Mouse (Mus musculus) adrenal gland, adult 2 months (tissue): ENCODE measurements around the gene Gsta4. TPM values are rescaled to one million over a fixed set of nuclear protein-coding genes. Genes with fewer than 3 reads are reported as not detected.
"Not testable (repeated sequence)": the region's sequence is repeated elsewhere in the genome, so short reads cannot be mapped to it uniquely, and the experiment has no call there.

Experiments
- DNase-seq: peaks from one replicate; pipeline ENCODE4 v3.0.0; 2021
- long read RNA-seq: library from polyadenylated mRNA; stranded (forward); transcript quantifications from one replicate; pipeline ENCODE4 v2.0.0, GENCODE M21; 2021
- polyA plus RNA-seq: library from polyadenylated mRNA; depleted of rRNA; stranded (reverse); fragments of >200 nt; gene quantifications from 2 replicates; pipeline ENCODE4 v1.2.3, GENCODE M21; 2012; rRNA removed
- total RNA-seq, 2 experiments: library from RNA; stranded (reverse); gene quantifications; 2 replicates each; pipeline ENCODE4 v1.2.3; 2021

Gene Gsta4
- 10 to 100 TPM; 48.8 to 52.0 TPM for total RNA-seq
- polyA plus RNA-seq, result 6.9 and 7.7 TPM in 2 replicates
- long read RNA-seq, transcript Gsta4-201 (7 exons, 977 nt), result major isoform, 21 of 21 reads
- long read RNA-seq, partial matches to known transcripts, result 0 of 21 reads
- long read RNA-seq, other reads (novel, unspliced or antisense), result 0 of 21 reads

DNA sequence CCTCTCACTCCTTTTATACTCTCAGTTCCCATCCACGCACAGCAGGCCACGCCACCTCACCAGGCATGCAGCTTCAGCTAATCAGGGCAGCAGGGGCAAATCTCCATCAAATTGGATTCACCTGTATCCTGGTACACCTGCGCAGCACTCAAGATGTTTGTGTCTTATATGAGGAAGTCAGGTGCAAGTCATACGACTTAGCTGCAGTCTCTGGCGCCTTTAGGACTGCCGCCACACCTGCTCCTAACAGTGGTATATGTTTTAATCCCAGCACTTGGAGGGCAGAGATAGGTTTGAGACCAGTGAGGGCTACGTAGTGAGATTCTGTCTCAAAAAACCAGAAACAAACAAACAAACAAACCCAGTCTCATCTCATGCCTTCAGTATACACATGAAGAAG, at the start of gene Gsta4:
Gene Gsta4, plus strand, starts transcription at position 301 of the 400 bp plus-strand sequence.
- DNase-seq, result not testable (repeated sequence)

DNA sequence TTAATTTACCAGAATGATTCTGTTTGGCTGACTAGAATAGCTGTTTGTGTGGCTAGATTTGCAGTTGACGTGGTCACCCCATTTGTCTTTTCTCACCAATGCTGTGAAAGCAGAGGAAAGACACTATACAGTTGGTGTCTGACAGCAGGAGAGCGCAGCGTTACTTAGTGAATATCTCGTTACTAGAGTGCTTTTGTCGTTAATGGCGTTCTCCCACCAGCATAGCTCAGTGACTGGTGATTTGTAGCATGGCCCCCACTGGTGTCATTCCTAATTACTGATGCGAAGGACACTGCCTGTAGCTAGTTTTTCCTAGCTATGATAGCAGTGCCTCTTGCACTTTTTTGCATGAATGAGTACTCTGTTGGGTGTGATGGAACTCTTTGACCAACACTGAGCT, 46.9 kb upstream of the Gsta4 start:
- no peak for DNase-seq

DNA sequence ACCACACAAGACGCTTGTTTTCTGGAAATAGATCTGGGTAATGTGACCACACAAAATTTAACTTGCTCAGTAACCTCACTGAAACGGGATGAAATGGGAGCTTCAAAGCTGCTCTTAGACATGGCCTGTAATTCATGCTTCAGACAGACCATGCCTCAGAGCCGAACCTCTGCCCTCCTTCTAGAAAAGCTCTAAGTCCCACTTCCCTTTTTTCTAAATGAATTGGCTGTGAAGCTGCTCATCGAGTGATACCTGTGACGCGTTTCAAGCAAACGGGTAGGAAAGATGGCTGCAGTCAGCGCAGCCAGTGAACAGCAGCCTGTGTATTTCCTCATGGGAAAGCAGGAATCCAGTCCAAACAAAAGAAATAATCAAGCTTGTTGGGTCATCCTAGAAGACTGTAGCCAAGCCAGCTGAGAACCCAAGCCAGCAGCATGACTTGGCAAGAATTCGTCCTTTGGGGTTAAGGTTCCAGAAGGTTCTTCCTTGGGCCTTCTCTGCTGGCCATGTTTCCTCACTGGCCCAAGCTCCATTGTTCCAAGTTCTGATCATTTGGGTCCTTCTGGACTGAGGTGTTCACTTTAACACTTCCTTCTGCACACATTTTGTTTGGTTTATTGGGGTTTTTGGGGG, 44.4 kb upstream of the Gsta4 start:
- peak; percentile 25 for DNase-seq

DNA sequence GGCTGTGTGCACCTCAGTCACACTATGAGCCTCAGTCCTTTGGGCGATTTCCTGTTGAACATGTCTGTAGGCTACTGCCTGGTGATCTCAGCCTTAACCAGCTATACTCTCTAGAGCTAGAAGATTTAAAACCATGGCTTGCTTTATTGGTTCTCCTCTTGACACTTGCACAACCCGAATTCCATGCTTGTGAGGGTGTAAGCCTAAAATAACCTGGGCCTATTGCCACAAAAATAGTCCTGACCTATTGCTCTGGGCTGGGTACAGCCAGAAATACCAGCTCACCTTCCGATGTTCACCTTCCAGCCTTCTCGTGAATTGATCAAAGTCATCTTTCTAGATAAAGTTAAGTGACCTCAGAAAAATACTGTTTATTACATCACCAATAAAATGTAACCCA, 43.1 kb upstream of the Gsta4 start:
- no peak for DNase-seq

DNA sequence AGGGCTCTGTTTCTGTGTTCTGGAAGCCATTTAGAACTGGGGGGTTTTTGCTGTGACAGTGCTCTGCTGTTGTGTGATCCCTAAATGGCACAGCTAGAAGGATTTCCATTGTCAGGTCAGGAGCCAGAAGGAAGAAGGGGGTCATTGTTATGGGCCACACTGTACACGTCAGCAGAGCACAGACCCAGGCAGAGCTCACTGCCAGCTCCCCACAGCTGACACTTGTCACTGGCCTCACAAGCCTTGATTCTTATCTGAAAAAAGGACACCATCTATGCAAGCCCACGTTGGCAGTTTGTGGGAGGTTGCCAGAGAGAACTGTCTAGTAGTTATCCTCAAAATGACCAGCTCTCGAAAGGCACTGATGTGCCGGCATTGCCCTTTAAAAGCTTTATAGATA, 36.5 kb upstream of the Gsta4 start:
- no peak for DNase-seq

DNA sequence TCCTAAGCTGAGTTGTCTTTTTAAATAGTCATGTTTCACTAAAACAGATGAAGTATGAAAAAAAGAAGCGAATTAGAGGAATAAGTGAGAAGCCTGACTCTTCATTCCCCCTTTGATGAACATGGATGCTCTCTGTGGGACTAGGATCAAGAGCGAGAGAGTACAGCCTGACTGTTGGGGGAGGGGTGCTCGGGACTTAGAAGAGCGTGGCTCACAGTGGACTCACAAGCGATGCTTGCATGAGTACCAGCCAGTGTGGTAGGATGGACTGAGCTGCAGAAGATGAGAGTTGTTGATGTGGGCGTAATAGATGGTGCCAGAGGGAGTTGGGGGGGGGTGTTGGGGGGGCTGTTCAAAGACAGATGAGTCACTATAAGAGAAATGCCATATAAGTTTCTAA, 35.9 kb upstream of the Gsta4 start:
- DNase-seq, result no peak

DNA sequence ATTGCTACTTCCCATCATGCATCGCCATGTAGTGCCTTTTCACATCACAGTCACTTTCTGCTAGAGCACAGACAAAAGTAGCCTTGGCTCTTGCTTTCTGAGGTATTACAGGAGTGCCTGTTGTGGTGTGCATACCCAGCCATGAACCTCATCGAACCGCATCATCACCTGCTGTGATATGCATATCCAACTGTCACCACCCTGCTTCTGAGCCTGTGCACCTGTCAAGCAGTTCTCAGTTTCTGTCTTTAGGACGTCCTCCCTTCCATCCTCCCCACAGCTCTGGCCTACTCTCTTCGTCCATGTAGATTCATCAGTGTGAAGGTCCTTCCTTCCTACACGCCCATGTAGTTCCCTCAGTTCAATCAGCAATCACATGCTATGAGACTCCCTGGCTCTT, 34.4 kb upstream of the Gsta4 start:
- DNase-seq, result no peak

DNA sequence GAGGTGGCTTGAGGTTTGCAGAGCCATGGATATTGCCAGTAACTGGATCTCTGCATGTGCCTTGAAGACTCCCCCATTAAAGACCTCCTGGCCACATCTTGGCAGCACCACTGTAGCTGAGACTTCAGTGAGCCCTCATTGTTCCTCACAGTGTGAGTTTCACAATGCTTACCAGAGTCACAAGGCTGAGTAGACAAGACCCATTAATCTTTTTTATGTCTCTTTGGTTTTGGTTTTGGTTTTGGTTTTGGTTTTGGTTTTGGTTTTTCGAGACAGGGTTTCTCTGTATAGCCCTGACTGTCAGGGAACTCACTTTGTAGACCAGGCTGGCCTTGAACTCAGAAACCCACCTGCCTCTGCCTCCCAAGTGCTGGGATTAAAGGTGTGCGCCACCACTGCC, 32.8 kb upstream of the Gsta4 start:
- DNase-seq, result peak; percentile 35

DNA sequence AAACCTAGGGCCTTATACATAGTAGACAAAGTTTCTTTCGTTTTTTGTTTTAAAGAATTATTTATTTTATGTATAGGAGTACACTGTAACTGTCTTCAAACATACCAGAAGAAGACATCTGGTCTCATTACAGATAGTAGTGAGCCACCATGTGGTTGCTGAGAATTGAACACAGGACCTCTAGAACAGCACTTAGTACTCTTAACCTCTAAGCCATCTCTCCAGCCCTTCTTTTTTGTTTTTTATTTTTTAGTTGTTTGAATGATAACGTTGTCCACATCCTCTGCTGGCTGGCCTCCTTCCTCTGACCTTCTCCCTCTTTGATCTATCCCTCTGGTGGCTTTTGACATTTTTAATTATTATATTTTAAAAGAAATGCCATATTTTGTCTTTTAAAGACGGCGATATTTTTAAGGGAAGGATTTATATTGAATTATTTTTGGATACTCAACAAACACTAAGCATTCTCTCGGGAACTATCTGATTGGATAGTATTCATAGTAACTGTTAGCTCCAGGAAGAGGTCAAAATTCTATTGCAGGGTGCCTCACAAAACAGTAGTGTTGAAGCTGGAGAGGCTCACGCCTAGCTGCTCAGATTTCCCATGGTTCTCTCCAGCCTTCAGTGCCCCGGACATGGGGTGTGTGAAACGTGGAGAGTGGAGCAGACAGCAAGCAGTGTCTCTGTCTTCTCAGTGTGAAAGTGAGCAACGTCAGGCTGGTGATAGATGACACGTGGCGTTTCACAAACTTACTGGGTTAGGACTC, 28.2 kb upstream of the Gsta4 start:
- no peak for DNase-seq

DNA sequence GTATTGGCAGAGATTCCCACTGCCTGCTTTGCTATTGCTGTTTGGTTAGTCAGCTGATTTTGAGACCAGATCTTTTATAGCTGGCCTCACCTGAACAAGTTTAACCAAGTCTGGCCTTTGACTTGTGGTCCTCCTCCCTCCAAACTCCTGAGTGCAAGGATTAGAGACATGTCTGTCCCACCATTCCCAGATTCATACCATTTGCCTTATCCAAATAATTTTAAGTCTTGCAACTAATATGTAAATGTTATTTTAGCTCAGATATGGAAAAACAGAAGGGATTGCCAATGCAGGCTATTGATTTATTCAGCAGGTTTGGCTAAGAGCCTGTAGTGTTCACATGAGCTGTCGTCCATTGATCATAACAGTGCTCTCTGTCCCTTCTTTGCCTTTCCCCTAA, 25.4 kb upstream of the Gsta4 start:
- DNase-seq, result no peak

DNA sequence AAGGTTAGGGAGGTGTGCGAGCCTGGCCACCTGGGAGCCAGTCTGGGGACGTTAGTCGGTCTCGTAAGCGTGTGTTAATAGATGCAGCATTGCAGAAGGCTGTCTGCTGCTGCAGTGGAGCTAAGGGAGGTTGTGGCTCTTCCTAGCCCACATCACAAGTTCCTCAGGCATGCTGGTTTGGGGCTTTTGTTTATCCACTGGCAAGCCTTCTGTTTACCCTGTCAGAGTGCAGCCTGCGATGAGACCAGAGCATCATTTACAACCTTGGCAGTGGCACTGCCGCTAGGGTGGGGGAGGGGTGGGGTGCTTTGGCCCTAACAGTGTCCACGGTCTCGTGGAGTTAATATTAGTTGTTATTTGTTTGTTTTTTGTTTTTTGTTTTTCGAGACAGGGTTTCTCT, 19.3 kb upstream of the Gsta4 start:
- no peak for DNase-seq

DNA sequence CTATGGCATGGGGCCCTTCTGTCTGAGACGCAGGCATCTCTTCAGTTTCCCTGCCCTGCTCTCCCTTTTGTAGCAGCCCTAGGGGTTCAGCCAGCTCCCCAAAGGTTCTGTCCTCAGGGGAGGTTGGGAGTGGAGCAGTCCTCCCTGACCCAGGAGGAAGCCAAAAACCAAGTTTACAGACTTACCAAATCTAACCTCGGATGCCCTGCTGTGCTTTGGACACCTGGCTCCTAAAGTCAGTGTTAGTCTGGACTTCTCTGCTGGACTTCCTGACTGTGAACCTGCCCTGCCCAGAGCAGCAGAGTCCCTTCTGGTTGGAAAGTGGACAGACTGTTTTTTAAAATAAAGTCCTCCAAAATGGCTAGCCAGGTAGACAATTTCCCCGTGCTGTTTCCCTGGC, 17.8 kb upstream of the Gsta4 start:
- no peak for DNase-seq

DNA sequence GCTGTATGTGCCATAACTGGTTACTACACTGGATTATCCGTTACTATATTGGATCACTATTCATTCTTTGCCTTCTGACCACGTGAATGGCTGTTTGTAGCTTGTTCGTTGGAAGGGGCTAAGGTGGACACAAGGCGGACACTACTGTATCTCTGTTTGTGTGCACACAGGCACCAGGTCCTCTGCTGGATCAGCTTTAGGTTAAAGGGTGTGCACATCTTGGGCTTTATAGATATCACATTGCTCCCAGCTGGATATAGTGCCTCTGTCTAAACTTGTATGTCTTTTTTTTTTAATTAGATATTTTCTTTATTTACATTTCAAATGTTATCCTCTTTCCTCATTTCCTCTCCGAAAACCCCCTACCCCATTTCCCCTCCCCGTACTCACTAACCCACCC, 17.1 kb upstream of the Gsta4 start:
- no peak for DNase-seq

DNA sequence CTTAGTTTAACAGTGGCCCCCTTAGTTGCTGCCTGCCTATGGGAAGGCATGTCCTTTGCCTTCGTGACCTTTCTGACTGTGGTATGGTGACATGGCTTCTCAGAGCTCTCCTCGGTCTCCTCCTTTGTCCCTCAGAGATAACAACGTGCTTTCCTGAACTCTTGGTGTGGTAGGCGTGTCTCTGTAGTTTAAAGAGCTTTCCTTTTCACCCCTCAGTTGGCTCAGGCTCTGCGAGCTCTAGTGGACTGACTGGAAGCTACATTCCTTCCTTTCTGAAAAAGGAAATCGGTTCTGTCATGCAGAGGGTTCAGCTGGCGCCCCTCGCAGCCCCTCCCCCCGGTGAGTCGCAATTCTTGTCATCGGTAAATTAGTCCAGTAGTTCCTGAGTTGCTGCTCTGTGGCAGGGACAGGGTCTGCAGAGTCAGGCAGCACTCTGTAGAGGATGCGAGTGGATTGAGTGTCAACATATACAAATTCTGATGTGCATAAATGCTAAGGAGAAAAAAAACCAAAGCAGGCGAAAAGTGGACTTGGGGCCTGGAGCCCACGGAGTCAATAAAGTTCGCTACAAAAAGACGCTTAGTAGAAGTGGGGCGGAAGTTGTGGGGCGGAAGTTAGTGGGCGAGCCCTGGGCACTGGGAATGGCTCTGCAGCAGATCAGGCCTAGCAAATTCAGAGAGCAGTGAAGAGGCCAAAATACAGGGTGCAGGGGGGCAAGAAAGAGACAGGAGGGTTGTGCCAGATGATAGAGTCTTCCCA, 15.7 kb upstream of the Gsta4 start:
- DNase-seq, result no peak

DNA sequence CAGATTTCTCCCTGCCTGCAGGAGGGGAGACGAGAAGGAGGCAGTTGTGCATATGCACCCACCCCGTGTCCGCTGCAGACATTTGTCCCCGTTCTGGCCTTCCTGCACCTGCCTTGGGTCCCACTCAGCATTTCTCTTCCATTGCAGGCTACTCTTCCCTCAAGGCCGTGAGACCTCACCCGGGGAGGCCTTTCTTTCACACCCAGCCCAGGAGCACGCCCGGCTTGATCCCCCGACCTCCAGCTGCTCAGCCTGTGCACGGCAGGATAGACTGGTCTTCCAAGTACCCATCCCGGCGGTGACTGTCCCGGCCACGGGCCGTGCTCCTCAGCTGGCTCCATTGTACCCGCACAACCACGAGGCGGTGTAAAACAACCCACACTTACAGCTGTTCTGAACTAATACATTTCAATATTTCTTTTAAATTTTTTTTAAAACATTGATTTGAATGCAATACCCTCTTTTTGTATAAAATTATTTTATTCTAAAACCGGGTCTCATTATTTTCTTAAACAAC, 15.1 kb upstream of the Gsta4 start:
- DNase-seq, result no peak

DNA sequence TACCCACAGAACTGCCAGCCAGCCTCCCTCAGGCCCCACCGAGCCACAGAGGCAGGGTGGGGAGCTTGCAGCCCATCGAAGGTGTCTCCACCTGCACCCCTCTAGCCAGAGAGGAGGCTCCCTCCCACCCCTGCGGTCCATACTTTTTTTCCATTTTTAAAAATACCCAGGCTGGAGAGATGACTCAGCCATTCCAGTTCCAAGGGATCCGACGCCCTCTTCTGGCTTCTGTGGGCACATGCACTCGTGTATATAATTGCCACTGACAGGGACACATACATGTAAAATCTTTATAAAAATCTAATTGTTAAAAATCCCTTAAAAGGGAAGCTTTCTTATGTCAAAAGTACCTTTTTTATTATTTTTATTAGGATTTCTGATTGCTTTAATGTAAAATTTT, 13.7 kb upstream of the Gsta4 start:
- DNase-seq, result no peak

DNA sequence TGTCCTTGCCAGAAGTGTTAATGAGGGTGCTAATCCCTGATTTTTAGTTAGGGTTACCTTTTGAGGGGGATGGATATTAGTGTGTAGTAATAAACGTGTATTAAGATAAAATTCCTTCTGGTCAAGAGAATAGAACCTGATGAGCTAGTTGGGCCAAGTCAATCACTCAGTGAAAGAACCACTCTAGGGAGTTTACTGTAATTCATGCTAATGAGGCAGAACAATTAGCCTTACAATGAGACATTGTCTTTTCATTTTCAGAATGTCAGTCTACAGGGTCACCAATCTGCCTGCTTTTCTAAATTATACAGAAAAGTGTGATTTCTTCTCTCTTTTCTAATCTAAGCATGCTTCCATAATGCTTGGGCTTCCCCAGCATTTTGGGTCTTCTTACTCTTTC, 8.6 kb upstream of the Gsta4 start:
- DNase-seq, result no peak

DNA sequence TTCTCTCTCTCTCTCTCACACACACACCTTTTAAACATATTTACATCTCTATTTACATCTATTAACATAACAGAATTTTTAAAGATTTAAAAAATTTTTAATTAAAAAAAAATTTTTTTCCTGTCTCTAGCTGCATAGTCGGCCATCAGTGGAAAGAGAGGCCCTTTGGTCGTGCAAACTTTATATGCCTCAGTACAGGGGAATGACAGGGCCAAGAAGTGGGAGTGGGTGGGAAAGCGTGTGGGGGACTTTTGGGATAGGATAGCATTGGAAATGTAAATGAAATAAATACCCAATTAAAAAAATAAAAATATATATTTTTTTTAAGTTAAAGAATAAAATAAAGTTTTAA, 7.7 kb upstream of the Gsta4 start:
- DNase-seq, result not testable (repeated sequence)

DNA sequence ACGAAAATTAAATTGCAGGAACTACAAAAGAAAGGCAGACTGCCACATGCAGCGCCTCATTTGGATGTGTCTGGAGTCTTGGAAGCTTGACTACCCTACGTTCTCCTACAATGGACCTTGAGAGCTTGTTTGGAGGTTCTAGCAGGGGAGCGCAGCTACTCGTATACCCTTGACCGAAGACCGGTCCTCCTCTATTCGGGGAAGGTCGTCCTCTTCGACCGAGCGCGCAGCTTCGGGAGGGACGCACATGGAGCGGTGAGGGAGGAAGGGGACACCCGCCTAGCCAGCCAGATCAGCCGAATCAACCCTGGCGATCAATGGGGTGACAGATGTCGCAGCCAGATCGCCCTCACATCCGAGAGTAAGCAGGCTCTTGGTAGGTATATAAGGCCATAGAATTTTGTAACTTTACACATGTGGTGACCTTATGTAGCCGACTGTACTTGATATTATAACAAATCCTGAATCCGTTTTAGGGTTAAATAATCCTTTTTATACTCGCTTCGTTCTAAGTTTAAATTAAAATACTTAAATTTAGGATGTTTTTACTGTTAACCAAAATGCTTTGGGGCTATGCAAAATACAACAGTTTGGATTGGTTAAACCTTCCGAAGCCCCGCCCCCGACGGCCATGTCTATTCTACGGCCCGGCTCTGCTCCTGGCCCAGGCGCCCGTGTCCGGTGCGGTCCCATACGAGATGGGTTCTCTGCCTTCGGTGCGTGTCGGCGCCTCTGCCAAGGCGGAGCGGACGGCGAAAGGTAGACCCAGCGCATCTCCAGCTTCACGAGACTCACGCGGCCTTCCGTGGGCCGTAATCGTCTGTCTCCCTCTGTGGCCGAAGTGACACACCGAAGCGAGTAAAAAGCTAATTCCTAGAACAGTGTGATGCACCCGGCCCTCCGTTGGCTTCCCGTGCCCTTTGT, 7.0 kb upstream of the Gsta4 start:
- DNase-seq, result peak; percentile 96

DNA sequence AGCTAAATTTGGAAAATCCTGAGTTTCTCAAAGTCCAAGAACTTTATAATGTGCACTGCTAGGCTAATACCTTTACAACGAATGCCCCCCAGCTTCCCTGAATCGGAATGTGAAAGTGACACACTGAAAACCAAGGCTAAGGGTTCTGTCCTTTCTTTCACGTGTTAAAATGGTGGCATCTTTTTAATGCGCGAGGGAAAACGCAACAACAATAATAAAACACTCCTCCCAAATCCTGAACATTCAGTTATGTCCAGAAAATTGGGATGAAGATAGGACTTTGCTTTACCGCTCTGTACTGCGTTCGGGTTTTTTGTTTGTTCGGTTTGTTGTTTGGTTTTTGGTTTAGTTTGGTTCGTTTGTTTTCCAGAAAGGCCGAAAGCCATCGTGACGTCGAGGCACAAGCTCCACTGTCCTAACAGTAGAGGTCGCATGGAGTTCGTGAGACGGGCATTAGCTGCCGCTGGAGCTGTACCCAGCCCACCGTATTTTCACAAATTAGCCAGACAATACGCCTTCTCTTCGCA, 6.3 kb upstream of the Gsta4 start:
- DNase-seq, result peak; percentile 73

DNA sequence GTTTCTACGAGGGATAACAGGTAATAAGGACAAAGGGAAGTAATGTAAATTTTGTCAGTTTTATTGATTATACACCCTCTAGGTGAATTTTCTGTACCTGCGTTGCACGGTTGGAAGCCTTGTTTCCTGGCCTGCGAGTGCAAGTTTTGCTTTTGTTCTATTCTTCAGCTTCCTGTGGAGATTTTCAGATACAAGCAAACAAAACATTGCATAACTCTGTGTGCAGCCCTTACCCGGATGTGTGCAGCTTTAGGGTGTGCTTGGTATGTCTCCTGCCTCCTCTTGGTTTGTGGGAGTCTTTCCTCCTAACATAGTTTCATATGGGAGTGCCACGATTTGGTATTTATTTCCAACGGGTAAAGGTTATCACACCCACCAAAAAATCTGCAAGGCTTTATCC, 5.7 kb upstream of the Gsta4 start:
- no peak for DNase-seq
